Mouse (Mus musculus): ENCODE results near the gene Cpvl. TPM values are rescaled to one million over a fixed set of nuclear protein-coding genes. Genes with fewer than 3 reads are reported as not detected.

Cpvl gene
- polyA plus RNA-seq, 1 experiment from 2014 or later: not detected

DNA sequence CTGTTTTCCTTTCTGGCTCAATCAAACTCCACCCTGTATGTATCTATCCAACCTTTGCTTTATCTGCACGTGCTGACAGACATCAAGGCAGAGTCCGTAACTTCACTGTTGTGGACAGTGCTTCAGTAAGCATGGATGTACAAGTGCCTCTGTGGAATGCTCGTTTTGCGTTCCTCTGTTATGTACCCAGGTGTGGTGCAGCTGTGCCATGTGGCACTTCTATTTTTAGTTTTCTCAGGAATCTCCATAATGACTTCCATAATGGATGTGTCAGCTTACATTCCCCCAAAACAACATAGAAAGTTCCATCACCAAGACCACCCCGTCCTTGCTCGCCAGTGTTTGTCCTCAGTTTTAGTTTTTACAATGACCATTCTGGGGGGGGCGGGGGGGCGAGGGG is 76.7 kb downstream of the Cpvl start:
- Histone ChIP-seq H3K27me3 (no peaks in the 10 kb centered on the region), H3K36me3 (no peaks in the 10 kb centered on the region), H3K4me1 (replicated peaks) (peaks cover 11% of the 10 kb centered on the region; the same call in 1 of the 2 replicates), H3K4me2 (no peak overlapping the region), H3K4me3 (no peak overlapping the region), H3K27ac (replicated peaks) (no peak overlapping the region), H3K9ac (no peak overlapping the region), H3K9me3 (0 out of 2 replicates have a peak, but pooled peaks cover 5% of the 10 kb centered on the region)
- ATAC-seq (ENCODE audit: low read depth): no peak
- WGBS: 68% methylated on average over 8 of the region's 8 CpGs

DNA sequence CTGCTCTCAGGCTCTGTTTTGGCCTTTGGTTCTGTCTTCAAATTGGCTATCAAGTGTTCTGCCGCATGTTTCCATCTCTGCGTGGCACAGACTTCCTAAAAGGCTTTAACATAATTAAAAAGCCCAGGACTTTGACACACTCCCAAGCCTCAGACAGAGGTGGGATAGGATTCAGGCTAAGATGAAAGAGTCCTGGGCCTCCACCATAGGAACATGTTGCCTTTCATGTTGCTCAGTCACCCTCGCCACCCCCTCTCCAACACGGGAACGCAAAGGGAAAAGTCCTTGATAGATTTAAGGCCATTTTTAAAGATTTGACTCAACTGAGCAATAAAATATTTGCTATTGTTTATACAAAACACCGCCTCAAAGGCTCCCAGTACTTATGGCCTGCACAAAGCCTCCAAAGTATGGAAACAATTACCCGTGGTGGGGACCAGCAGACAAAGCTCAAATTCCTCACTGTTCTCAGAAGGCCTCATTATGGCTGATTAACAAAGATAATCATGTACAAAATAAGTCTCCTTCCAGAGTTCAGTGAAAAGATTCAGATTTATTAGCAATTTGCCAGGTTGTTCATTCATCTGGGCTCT is 80.5 kb downstream of the Cpvl start:
- 41% methylated on average over 7 of the region's 7 CpGs for WGBS
- H3K36me3 ChIP-seq: no peaks in the 10 kb centered on the region
- H3K9me3 ChIP-seq: 0 out of 2 replicates have a peak, but pooled peaks cover 5% of the 10 kb centered on the region

DNA sequence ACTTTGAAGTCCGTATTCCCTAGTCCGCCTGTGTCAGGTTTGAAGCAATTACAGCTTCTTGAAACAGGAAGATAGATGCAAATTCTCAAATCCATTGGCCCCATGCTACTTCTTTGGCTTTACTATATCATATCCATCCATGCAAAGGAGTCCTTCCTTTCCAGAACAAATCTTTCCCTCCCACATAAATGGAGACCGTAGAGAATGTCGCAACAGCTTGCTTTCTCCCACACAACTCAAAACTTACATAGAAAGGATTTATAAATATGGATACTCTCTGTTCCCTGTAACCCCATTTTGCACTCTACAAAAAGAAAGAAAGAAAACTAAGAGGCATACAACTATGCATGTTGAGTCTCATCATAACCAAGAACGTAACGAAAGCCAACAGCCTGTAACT is 81.3 kb downstream of the Cpvl start:
- H3K4me2 ChIP-seq: no peak overlapping the region
- H3K9me3 ChIP-seq: no peaks in the 10 kb centered on the region
- H3K27me3 ChIP-seq: no peaks in the 10 kb centered on the region
- H3K27ac ChIP-seq (replicated peaks): no peak overlapping the region
- no peaks in the 10 kb centered on the region for H3K4me1 ChIP-seq (replicated peaks)
- no peaks in the 10 kb centered on the region for H3K36me3 ChIP-seq
- H3K4me3 ChIP-seq: no peak overlapping the region
- no peak overlapping the region for H3K9ac ChIP-seq
- WGBS: 95% methylated on average over 6 of the region's 6 CpGs
- ATAC-seq (ENCODE audit: low read depth): no peak

More for the DNA sequence above, 80.5 kb downstream of the Cpvl start:
- ATAC-seq (ENCODE audit: low read depth): no peak
- Histone ChIP-seq H3K27ac (replicated peaks) (no peak overlapping the region), H3K4me1 (replicated peaks) (no peaks in the 10 kb centered on the region), H3K4me2 (no peak overlapping the region), H3K4me3 (no peak overlapping the region), H3K27me3 (no peaks in the 10 kb centered on the region), H3K9ac (no peak overlapping the region)

DNA sequence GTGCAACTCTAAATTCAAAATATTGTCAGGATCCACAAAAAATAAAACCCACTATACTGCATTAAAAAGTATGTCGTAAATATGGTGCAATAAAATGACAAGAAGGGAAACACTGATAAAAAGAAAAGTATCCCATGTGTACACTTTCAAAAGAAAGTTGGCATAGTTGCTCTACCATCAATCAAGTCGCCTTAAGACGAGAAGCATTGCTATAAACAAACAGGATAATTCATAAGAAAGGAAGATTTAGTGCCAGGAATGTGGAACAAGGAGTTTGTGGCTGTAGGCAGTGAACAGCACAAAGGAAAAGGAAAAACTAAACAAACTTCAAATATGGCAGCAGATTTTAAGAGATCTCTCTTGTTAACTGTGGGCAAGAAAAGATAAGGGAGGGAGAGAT is 84.7 kb downstream of the Cpvl start:
- no peaks in the 10 kb centered on the region for H3K36me3 ChIP-seq
- no peak overlapping the region for H3K27ac ChIP-seq (replicated peaks)
- H3K9ac ChIP-seq: no peak overlapping the region
- no peak for ATAC-seq (ENCODE audit: low read depth)
- H3K4me2 ChIP-seq: no peak overlapping the region
- no peak overlapping the region for H3K4me3 ChIP-seq
- WGBS: 69% methylated on average over 3 of the region's 3 CpGs
- H3K27me3 ChIP-seq: no peaks in the 10 kb centered on the region; the same call in 1 of the 2 replicates
- no peaks in the 10 kb centered on the region for H3K4me1 ChIP-seq (replicated peaks)
- H3K9me3 ChIP-seq: no peaks in the 10 kb centered on the region

DNA sequence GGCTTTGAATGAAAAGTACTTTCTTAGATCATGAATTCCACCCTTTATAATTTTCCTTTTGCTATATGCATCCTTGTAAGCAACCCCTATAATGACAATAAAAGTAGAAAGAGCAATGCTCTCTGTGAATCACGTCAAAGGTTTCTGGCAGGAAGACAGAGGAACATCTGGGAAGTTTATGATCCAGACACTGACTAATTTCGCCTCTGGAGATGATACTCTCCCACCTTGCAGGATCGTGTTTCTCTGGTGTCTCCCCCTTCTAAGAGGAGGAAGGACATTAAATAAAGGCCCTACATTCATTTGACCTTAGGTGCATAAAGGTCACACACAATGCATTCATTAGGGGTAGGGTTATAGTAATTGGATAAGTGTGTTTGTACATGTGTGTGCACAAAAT is 87.4 kb downstream of the Cpvl start:
- Histone ChIP-seq H3K27ac (replicated peaks) (no peak overlapping the region), H3K4me1 (replicated peaks) (no peaks in the 10 kb centered on the region), H3K9me3 (no peaks in the 10 kb centered on the region), H3K4me3 (no peak overlapping the region), H3K36me3 (no peaks in the 10 kb centered on the region), H3K27me3 (no peaks in the 10 kb centered on the region; the same call in 1 of the 2 replicates), H3K4me2 (no peak overlapping the region), H3K9ac (no peak overlapping the region)
- 54% methylated on average over 3 of the region's 3 CpGs for WGBS
- no peak for ATAC-seq (ENCODE audit: low read depth)

DNA sequence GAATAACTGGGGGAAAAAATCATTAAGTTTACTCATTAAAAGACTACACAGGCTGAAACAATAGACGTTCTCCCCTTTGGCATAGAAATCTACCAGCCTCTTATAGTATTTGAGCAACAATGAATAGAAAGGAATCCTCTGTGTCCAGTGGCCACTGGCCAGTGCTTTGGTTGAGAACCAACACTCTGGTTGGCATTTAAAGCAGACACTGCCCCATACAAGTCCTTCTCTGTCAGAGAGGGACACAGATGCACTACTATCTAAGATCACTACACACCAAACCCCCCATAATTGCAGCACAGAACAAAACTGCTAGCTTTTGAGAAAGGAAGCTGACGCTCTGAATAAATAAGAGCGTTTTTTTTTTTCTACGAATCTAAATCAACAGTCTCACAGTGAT is 93.5 kb downstream of the Cpvl start:
- no peak overlapping the region for H3K27ac ChIP-seq (replicated peaks)
- no peak overlapping the region for H3K4me3 ChIP-seq
- no peaks in the 10 kb centered on the region for H3K9me3 ChIP-seq
- H3K27me3 ChIP-seq: no peaks in the 10 kb centered on the region; the same call in 1 of the 2 replicates
- H3K4me1 ChIP-seq (replicated peaks): peaks cover 24% of the 10 kb centered on the region
- no peaks in the 10 kb centered on the region for H3K36me3 ChIP-seq
- H3K9ac ChIP-seq: no peak overlapping the region
- no peak for ATAC-seq (ENCODE audit: low read depth)
- 71% methylated on average over 4 of the region's 4 CpGs for WGBS
- H3K4me2 ChIP-seq: no peak overlapping the region

DNA sequence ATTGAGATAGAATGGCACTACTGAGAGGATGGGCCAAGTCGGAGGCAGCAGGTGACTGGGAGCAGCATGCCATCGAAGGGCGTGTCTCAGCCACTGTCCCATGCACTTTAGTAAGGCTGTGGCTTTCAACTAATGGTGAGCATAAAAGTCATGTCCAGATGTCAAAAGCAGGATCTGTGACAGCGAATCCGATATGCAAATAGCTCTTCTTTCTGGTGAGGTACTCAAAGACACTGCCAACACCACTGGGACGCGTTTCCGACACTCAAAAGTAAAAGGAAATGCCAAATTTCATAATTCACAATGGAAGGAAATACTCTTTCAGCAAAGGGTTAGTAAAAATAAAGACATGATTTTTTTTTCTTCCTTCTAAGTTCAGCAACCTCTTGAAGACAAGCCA is 94.0 kb downstream of the Cpvl start:
- H3K4me1 ChIP-seq (replicated peaks): peaks cover 24% of the 10 kb centered on the region
- no peak for ATAC-seq (ENCODE audit: low read depth)
- no peaks in the 10 kb centered on the region; the same call in 1 of the 2 replicates for H3K27me3 ChIP-seq

DNA sequence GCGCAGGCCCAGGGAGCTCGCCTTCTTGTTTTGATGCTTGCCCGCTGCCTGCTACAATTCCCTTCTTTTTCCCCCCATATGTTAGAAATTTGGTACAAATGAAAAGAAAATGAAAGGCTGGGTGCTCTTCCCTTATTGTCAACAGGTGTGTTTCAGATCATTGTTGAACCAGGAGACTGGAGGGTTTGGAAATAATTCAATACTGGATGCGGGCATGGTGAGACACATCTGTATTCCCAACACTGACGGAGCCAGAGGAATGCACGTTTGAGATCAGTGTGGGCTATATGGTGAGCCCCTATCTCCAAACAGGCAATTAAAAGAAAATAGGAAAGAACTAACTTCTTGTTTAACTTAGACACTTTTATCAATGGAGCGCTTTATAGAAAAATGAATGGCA is 95.1 kb downstream of the Cpvl start:
- WGBS: 88% methylated on average over 7 of the region's 7 CpGs
- ATAC-seq (ENCODE audit: low read depth): no peak

More for the DNA sequence above, 94.0 kb downstream of the Cpvl start:
- Histone ChIP-seq H3K4me2 (no peak overlapping the region), H3K27ac (replicated peaks) (no peak overlapping the region), H3K9ac (no peak overlapping the region), H3K36me3 (no peaks in the 10 kb centered on the region), H3K4me3 (no peak overlapping the region), H3K9me3 (no peaks in the 10 kb centered on the region)
- WGBS: 91% methylated on average over 8 of the region's 8 CpGs

DNA sequence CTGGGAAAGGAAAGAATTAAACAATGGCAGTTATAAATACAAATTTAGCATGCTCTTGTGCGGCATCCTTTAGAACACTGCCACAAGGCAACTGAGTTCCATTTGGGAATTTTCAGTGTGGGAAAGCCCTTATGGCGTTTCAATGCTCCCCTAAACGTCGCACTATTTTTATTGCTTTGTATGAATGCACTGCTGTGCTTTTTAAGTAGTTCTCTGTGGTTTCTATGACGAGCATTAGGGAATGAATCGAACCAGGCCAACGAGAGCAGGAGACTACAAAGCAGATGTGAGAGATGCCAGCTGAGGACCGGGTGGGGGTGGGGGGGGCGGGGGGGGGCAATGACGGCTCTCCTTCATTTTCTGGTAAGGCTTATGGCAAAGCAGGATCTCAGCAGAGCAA is 96.8 kb downstream of the Cpvl start:
- ATAC-seq (ENCODE audit: low read depth): peak; percentile 44; the same call in 1 of the 2 replicates
- H3K27ac ChIP-seq (replicated peaks): peak overlapping the region; percentile 86
- 5% methylated on average over 10 of the region's 10 CpGs for WGBS

More for the DNA sequence above, 95.1 kb downstream of the Cpvl start:
- Histone ChIP-seq H3K9me3 (no peaks in the 10 kb centered on the region), H3K4me2 (no peak overlapping the region), H3K36me3 (no peaks in the 10 kb centered on the region), H3K27me3 (0 out of 2 replicates have a peak, but pooled peaks cover 2% of the 10 kb centered on the region), H3K4me1 (replicated peaks) (peaks cover 24% of the 10 kb centered on the region), H3K4me3 (no peak overlapping the region), H3K27ac (replicated peaks) (no peak overlapping the region), H3K9ac (no peak overlapping the region)

DNA sequence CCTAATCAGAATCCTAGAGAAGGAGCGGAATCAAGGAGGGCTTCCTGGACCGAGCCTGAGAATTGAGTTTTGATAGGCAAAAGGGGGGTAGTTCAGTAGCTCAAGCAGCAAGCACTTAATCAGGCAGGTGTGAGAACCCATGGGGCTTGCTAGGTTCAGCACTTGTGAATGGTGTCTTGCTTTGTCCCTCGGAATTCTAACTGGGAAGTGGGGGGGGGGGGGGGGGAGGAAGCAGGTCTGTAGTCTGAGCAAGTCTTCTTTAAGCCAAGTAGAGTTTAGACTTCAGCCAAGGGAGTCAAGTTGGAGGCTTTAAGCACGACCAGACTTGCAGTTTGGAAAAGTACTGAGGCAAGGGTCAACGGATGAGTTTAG is 97.2 kb downstream of the Cpvl start:
- no peak for ATAC-seq (ENCODE audit: low read depth)
- H3K27ac ChIP-seq (replicated peaks): peak overlapping the region; percentile 86

More for the DNA sequence above, 96.8 kb downstream of the Cpvl start:
- 0 out of 2 replicates have a peak, but pooled peaks cover 2% of the 10 kb centered on the region for H3K27me3 ChIP-seq
- H3K4me1 ChIP-seq (replicated peaks): peaks cover 24% of the 10 kb centered on the region
- H3K9ac ChIP-seq: no peak overlapping the region
- no peaks in the 10 kb centered on the region for H3K36me3 ChIP-seq
- H3K4me3 ChIP-seq: 0 out of 2 replicates have a peak overlapping the region, but pooled peaks have one; percentile 25
- H3K9me3 ChIP-seq: no peaks in the 10 kb centered on the region
- H3K4me2 ChIP-seq: peak overlapping the region; percentile 53

DNA sequence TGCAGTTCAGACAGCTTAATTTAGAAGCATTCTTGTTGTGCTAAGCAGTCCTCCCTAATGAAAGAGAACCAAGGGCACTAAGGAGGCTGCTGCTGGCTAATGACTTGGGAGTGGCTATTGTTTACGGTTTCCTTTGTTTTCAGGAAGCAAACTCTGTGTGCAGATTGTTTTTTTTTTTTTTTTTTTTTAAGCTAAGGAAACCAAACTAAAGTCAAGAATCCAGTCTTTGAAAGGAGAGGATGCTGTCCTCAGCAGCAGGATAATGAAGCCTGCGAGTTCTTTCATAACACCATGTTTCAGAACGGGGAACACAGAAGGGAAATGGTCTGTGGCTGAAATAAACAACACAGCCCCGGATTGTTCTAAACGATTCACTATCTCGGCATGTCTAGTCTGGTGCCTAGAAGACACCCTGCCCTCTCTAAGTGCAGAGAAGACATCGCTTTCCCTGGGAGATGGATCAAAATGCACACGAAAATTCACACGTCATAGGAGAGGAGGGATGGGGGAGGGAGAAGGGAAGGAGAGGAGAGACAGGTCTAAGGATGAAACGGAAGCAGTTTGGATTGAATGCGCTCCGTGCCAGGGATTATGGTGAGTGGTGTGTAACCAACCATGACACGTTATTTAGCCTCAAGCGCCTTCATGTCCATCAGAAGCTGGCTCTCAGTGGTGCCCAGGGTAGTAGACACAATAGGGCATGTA is 97.8 kb downstream of the Cpvl start:
- 4% methylated on average over 14 of the region's 14 CpGs for WGBS
- Histone ChIP-seq H3K27ac (replicated peaks) (peak overlapping the region; percentile 86), H3K9me3 (no peaks in the 10 kb centered on the region), H3K36me3 (no peaks in the 10 kb centered on the region), H3K4me2 (peak overlapping the region; percentile 53), H3K4me3 (peak overlapping the region; percentile 25), H3K27me3 (0 out of 2 replicates have a peak, but pooled peaks cover 2% of the 10 kb centered on the region), H3K9ac (peak overlapping the region; percentile 70), H3K4me1 (replicated peaks) (peaks cover 24% of the 10 kb centered on the region)
- peak; percentile 65 for ATAC-seq (ENCODE audit: low read depth)

More for the DNA sequence above, 97.2 kb downstream of the Cpvl start:
- no peaks in the 10 kb centered on the region for H3K36me3 ChIP-seq
- H3K9me3 ChIP-seq: no peaks in the 10 kb centered on the region
- peak overlapping the region; percentile 25 for H3K4me3 ChIP-seq
- H3K4me1 ChIP-seq (replicated peaks): peaks cover 24% of the 10 kb centered on the region
- peak overlapping the region; percentile 70 for H3K9ac ChIP-seq
- 0 out of 2 replicates have a peak, but pooled peaks cover 2% of the 10 kb centered on the region for H3K27me3 ChIP-seq
- 16% methylated on average over 5 of the region's 5 CpGs for WGBS
- peak overlapping the region; percentile 53 for H3K4me2 ChIP-seq

DNA sequence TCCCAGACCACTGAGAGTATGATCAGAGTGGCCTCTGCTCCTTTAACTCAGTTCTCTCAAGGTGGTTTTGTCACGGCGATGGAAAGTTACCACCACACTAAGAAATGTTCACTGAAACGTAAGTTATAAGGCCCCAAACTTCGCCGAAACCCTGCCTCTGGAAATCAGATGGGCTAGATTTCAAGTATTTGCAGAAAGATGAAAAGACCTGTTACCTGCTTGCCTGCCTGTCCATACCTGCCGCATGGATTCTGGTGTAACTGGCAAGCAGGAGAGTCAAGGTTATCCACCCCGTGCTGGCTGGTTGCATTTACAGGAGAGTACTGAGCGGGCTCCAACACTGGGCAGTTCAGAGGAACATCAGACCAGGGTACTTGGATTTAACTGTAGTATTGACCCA is 98.9 kb downstream of the Cpvl start:
- Histone ChIP-seq H3K9ac (no peak overlapping the region), H3K4me3 (no peak overlapping the region), H3K27me3 (0 out of 2 replicates have a peak, but pooled peaks cover 2% of the 10 kb centered on the region), H3K9me3 (no peaks in the 10 kb centered on the region), H3K4me1 (replicated peaks) (peaks cover 24% of the 10 kb centered on the region), H3K4me2 (no peak overlapping the region), H3K27ac (replicated peaks) (no peak overlapping the region), H3K36me3 (no peaks in the 10 kb centered on the region)
- ATAC-seq (ENCODE audit: low read depth): no peak
- 88% methylated on average over 8 of the region's 8 CpGs for WGBS

Measured in neural tube, embryonic 13.5 days (tissue).